Mouse (Mus musculus) forebrain, embryonic 13.5 days (tissue): ENCODE results near the gene Slc34a1. TPM values are rescaled to one million over a fixed set of nuclear protein-coding genes. Genes with fewer than 3 reads are reported as not detected.

Experiments
- ATAC-seq: fragments of 200-750 bp; cut with Nextera tagmentation; 2 replicates; pipeline ENCODE4 v1.8.0; 2017
- H3K27ac ChIP-seq: fragments of 300-500 bp; sonication (generic); 2 replicates; pipeline ENCODE4 v1.5.1; 2015; ENCODE audit warnings: inconsistent platforms, mild to moderate bottlenecking, moderate library complexity
- H3K27me3 ChIP-seq: fragments of 300-500 bp; sonication (generic); 2 replicates; pipeline ENCODE4 v1.6.1; 2015; ENCODE audit warnings: mild to moderate bottlenecking, inconsistent platforms
- H3K36me3 ChIP-seq: fragments of 300-500 bp; sonication (generic); 2 replicates; pipeline ENCODE4 v1.6.1; 2015; ENCODE audit warnings: mild to moderate bottlenecking, inconsistent platforms; ENCODE audit not compliant: poor library complexity, severe bottlenecking
- H3K4me1 ChIP-seq: fragments of 300-500 bp; sonication (generic); 2 replicates; pipeline ENCODE4 v1.6.1; 2015; ENCODE audit warnings: inconsistent platforms
- H3K4me2 ChIP-seq: fragments of 300-500 bp; sonication (generic); 2 replicates; pipeline ENCODE4 v1.6.1; 2015; ENCODE audit warnings: inconsistent platforms, mild to moderate bottlenecking, moderate library complexity
- H3K4me3 ChIP-seq: fragments of 300-500 bp; sonication (generic); 2 replicates; pipeline ENCODE4 v1.5.1; 2015; ENCODE audit warnings: mild to moderate bottlenecking, inconsistent platforms
- H3K9ac ChIP-seq: fragments of 300-500 bp; sonication (generic); 2 replicates; pipeline ENCODE4 v1.6.1; 2015; ENCODE audit warnings: mild to moderate bottlenecking, inconsistent platforms
- H3K9me3 ChIP-seq: fragments of 300-500 bp; sonication (generic); replicated peaks from 2 replicates; pipeline ENCODE4 v1.6.1; 2016; ENCODE audit warnings: inconsistent platforms
- WGBS: fragments of 180-500 bp; shearing (Covaris S2); methylation state at CpG from one replicate; pipeline ENCODE4 v1.1.7; 2015; 5-methylcytosine and 5-hydroxymethylcytosine counted together
- polyA plus RNA-seq: library from polyadenylated mRNA; unstranded; fragments of >200 nt; fragmentation: Nextera tagmentation; extraction: Ambion mirVana; gene quantifications from 2 replicates; pipeline ENCODE4 v1.2.1, GENCODE M21; 2015

The Slc34a1 gene
- polyA plus RNA-seq = not detected in 2 replicates

DNA sequence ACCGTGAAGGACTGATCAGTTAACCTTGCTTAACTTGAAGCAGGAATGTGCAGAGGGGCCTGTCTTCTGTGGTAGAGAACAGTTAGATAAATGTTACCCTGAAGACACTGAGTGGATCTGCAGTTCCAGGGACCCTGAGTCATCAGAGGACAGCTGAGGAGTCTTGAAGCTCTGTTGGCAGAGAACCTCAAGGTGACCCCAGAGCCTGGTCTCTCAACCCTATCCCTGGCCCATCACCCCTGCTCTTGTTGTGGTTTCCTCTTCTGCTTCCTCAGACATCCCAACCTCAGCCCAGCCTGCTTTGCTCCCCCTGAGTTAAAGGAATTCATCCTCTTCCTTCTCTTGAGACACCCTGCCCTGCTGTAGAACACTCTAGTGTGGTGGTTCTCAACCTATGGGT is at the start of gene Slc34a1:
Slc34a1 (plus strand) TSS at position 100 of the 400 bp plus-strand sequence.
- no peak for ATAC-seq
- H3K27ac ChIP-seq = no peak within 1 kb of the TSS
- no peak within 1 kb of the TSS for H3K9ac ChIP-seq
- no peak within 1 kb of the TSS for H3K4me3 ChIP-seq
- no peaks in the 10 kb centered on the region for H3K36me3 ChIP-seq
- H3K4me2 ChIP-seq = no peak within 1 kb of the TSS
- 97% methylated on average over 1 of the region's 1 CpGs for WGBS
- H3K4me1 ChIP-seq = no peaks in the 10 kb centered on the region
- H3K9me3 ChIP-seq = no peaks in the 10 kb centered on the region
- H3K27me3 ChIP-seq = peaks cover 7% of the 10 kb centered on the region; the same call in 1 of the 2 replicates

DNA sequence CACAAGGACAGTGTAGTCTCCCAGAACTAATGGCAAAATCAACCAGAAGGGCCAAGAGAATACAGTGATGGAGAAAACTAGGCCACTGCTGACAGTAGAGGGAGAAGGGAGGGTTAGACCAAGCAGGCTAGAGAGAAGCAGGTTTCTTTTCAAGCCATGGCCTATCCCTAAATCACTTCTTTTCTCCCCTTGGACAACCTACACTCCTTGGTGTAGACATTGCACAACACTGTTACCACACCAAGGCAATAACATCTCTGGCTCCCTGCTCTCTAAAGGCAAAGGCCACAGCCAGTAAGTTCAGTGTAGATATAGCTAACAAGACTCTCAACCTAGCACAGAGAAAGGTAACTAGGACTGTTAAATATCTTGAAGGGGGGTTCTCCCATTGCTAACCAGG is 36.8 kb upstream of the Slc34a1 start:
- no peak overlapping the region for H3K27ac ChIP-seq
- peak overlapping the region; percentile 93; the same call in 1 of the 2 replicates for H3K9ac ChIP-seq
- H3K4me1 ChIP-seq = peaks cover 25% of the 10 kb centered on the region
- H3K27me3 ChIP-seq = peaks cover 8% of the 10 kb centered on the region
- H3K36me3 ChIP-seq = peaks cover 49% of the 10 kb centered on the region
- no peaks in the 10 kb centered on the region for H3K9me3 ChIP-seq
- ATAC-seq = no peak
- H3K4me2 ChIP-seq = peak overlapping the region; percentile 91
- peak overlapping the region; percentile 98 for H3K4me3 ChIP-seq

DNA sequence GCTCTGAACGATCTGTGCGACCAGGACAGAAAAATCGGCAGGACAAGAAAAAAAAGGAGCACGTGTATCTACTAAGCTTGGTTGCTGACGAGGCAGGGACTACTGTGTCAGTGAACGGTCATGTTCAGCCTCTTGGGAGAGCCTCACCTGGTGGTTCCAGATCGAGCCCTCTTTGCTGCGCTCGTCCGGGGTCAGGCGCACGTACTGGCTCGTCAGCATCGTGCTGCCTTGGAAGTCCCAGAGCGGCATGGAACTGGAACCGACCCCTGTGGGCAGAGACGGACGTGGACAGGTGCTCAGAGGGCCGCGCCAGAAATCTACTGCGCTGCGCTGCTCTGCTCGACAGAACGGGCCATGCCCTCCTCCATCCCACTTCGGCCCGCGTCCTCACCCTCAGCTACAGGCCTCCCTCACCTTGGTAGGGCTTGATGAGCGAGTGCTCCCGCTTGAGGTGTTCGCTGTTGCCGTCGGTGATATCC is 36.0 kb upstream of the Slc34a1 start:
- Histone ChIP-seq H3K9me3 (no peaks in the 10 kb centered on the region), H3K4me2 (peak overlapping the region; percentile 91), H3K27ac (peak overlapping the region; percentile 93), H3K27me3 (peaks cover 8% of the 10 kb centered on the region), H3K4me1 (peaks cover 25% of the 10 kb centered on the region), H3K36me3 (peaks cover 40% of the 10 kb centered on the region), H3K4me3 (peak overlapping the region; percentile 98), H3K9ac (peak overlapping the region; percentile 93)
- 1% methylated on average over 32 of the region's 32 CpGs for WGBS
- peak; percentile 39 for ATAC-seq

DNA sequence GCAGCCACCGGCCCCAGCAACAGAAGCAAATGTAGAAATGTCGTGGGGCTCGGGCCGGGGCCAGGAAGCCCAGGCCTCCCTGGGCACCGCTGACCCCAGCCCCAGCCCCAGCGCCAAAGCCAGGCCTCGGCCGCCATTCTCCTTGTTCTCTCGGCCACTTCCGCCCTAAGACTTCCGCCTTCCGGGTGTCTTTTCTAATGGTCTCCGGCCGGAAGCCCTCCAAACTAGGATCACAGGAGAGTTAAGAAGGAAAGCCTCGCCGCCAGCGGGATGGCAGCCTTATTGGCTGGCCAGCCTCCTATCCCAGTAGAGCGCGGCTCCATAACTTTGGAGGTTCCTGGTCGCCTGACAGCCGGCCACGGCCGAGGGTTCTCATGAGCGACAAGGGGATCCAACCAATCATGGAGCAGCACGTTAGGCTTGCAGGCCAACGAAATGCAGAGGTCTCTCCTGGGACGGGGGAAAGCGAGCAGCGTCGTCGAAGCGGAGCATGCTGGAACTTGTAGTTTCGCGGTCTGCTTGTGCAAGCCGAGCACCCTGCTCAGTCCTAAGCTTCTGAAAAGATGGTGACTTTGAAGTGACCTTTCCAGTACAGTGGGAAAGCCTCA is 35.4 kb upstream of the Slc34a1 start, which contains the start of gene Lman2:
Lman2 (minus strand) TSS at position 331 of the 608 bp plus-strand sequence.
- WGBS = under 1% methylated on average over 35 of the region's 35 CpGs
- Histone ChIP-seq H3K4me2 (peak within 1 kb of the TSS; percentile 91), H3K27ac (peak within 1 kb of the TSS; percentile 93), H3K4me1 (peaks cover 25% of the 10 kb centered on the region), H3K4me3 (peak within 1 kb of the TSS; percentile 98), H3K27me3 (peaks cover 12% of the 10 kb centered on the region), H3K36me3 (peaks cover 35% of the 10 kb centered on the region), H3K9ac (peak within 1 kb of the TSS; percentile 93), H3K9me3 (no peaks in the 10 kb centered on the region)
- ATAC-seq = peak; percentile 99

DNA sequence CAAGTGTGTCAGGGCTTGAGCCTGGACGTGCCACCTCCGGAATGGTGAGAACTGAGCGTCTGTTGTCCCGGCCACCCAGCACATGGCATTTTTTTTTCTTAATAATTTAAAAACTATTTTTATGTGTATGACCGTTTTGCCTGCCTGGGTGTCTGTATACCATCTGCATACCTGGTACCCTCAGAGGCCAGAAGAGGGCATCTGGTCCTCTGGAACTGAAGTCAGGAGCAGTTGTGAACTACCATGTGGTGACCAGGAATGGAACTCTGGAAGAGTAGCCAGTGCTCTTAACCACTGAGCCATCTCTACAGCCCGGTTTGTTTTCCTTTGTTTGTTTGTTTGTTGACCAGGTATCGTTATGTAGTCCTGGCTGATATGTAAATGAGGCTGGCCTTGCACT is 29.6 kb upstream of the Slc34a1 start:
- H3K27ac ChIP-seq = no peak overlapping the region
- no peaks in the 10 kb centered on the region for H3K4me1 ChIP-seq
- H3K27me3 ChIP-seq = peaks cover 22% of the 10 kb centered on the region
- H3K9ac ChIP-seq = no peak overlapping the region
- H3K9me3 ChIP-seq = no peaks in the 10 kb centered on the region
- no peak overlapping the region for H3K4me3 ChIP-seq
- H3K36me3 ChIP-seq = no peaks in the 10 kb centered on the region
- H3K4me2 ChIP-seq = no peak overlapping the region
- ATAC-seq = no peak
- 80% methylated on average over 7 of the region's 7 CpGs for WGBS

DNA sequence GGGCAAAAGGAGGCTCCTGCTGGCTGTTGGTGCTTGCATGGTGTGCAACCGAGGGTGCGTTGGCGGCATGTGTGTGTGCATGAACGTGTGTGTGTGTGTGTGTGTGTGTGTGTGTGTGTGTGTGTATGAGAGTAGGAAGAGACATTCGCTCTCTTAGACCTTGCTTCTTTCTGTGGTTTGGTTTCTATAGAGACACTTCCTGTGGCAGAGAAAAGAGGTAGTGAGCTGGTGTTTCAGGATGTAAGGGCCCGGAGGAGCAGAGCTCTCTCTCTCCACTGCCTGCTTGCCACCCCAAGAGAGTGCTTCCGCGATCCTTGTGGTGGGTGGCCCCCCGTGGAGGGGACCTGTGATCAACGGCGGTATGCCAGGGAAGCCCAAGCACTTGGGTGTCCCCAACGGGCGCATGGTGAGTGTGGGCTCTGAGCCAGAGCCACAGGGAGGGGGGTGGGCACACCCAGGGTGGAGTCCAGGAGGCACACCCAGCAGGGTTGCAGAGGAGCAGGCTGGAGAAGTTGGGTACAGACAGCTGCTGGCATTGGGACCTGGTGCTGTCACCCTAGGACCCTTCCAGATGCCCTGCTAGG is 28.4 kb upstream of the Slc34a1 start, which contains the start of gene Rgs14:
Rgs14 (plus strand) TSS at position 202 of the 584 bp plus-strand sequence.
- 57% methylated on average over 13 of the region's 13 CpGs for WGBS
- Histone ChIP-seq H3K27me3 (peaks cover 27% of the 10 kb centered on the region), H3K4me2 (no peak within 1 kb of the TSS)

DNA sequence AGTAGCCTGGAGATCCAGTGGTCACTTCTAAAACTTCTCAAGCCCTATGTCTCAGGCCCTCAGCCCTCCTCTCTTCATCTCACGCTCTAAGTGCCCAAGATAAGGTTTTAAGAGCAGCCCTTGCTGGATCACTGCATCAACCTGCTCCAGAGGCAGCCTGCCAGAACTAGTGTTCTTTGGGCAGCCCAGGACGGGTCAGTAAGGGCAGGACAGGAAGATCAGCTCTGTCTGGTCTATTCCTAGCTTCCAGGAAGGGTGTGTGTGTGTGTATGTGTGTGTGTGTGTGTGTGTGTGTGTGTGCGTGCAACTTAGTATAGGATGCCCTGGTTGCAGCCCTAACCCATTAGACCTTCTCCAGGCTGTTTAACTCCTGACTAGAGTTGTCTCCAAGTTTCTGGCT is 27.8 kb upstream of the Slc34a1 start:
- 68% methylated on average over 3 of the region's 3 CpGs for WGBS
- Histone ChIP-seq H3K9ac (no peak overlapping the region), H3K4me3 (no peak overlapping the region), H3K27ac (no peak overlapping the region), H3K27me3 (peaks cover 26% of the 10 kb centered on the region), H3K4me2 (no peak overlapping the region), H3K9me3 (no peaks in the 10 kb centered on the region), H3K36me3 (no peaks in the 10 kb centered on the region), H3K4me1 (no peaks in the 10 kb centered on the region)
- ATAC-seq = no peak

More for the DNA sequence above, 28.4 kb upstream of the Slc34a1 start, which contains the start of gene Rgs14:
- ATAC-seq = no peak
- Histone ChIP-seq H3K27ac (no peak within 1 kb of the TSS), H3K4me3 (no peak within 1 kb of the TSS), H3K9ac (no peak within 1 kb of the TSS), H3K36me3 (no peaks in the 10 kb centered on the region), H3K9me3 (no peaks in the 10 kb centered on the region), H3K4me1 (no peaks in the 10 kb centered on the region)

DNA sequence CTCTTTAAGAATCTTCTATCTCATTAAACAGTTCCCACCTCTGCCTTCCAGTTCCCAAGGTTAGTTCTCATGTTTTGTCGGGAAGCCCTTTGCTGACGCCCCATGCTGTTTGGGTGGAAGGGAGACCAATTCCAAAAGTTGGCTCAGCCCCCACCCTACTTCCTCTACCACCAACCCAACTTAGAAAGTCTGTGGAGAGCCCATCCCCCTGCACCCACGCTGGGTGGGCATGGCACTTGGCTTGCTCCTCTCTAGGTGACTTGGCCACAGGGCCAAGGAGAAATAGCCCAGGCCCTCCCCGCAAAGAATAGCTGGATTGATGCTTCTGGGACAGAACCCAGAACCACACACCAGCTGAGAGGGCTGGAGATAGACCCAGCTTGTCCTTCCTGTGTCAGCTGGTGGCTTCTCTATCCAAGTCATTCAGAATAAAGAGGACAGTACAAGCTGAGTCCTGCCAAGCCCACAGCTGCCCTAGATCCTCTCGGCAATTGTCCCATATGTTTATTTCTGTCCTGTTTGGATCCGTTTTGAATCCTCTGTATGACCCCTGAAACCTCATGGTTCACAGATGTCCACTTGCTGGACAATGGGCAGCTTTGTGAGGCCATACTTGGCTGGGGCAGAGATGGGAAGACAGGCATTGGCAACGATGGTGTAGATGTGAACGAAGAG is 26.8 kb upstream of the Slc34a1 start:
- peaks cover 28% of the 10 kb centered on the region for H3K27me3 ChIP-seq
- no peak overlapping the region for H3K27ac ChIP-seq
- no peaks in the 10 kb centered on the region for H3K9me3 ChIP-seq
- no peaks in the 10 kb centered on the region for H3K36me3 ChIP-seq
- H3K4me1 ChIP-seq = no peaks in the 10 kb centered on the region
- H3K9ac ChIP-seq = no peak overlapping the region
- no peak for ATAC-seq
- H3K4me2 ChIP-seq = no peak overlapping the region
- H3K4me3 ChIP-seq = no peak overlapping the region
- WGBS = 81% methylated on average over 8 of the region's 8 CpGs

DNA sequence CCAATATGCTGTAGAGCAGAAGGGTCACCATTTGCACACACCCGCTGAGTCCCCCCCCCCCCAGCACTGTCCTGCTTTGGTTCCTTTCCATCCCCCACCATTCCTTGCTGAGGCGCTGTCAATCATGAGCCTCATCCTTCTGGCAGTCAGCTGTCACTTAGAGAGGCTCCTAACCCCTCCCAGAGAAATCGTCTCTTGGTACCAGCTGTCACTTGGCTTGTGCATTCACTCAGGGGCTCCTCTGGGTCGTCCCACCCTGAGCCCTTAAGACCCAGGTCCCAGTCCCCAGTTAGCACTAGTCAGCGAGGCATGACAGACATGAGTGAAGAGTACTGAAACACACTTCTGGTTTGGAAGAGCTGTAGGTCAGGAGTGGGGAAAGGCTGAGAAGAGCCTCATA is 26.2 kb upstream of the Slc34a1 start:
- no peaks in the 10 kb centered on the region for H3K9me3 ChIP-seq
- no peaks in the 10 kb centered on the region for H3K4me1 ChIP-seq
- no peak overlapping the region for H3K4me3 ChIP-seq
- no peak overlapping the region for H3K27ac ChIP-seq
- H3K36me3 ChIP-seq = no peaks in the 10 kb centered on the region
- H3K4me2 ChIP-seq = no peak overlapping the region
- H3K9ac ChIP-seq = no peak overlapping the region
- peaks cover 32% of the 10 kb centered on the region for H3K27me3 ChIP-seq
- ATAC-seq = no peak
- 63% methylated on average over 5 of the region's 5 CpGs for WGBS

DNA sequence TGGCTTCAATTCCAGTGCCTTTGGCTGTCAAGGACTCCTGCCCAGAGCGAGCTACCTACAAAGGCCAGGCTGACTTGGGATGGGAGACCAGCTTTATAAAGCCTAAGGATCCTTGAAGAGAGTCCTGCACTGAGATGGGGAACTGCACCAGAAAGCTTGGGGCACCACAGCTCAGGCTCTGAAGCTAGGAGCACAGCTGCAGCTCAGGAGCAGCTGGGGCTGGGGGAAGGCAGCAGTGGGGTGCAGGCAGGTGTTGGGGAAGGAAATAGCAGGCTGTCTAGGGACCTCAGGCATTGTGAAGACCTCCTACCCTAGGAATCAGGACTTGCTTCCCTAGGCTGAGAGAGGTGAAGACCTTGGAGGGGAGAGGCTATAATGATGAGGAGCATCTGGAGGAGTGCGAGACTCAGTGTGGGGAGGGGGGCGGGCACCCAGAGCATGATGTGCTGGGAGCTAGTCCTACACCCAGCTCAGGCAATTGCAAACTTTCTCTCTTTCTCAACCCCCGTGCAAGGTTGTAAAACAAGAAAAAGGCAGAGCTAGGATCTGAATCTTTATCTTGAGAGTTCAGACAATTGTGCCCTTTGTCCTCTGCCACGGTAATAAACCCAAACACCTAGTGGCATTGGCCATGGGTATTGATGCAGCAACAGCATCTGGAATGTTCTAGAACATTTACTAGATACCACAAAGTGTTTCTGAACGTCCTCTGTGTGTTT is 23.6 kb upstream of the Slc34a1 start:
- peaks cover 51% of the 10 kb centered on the region for H3K27me3 ChIP-seq
- no peak overlapping the region for H3K4me2 ChIP-seq
- no peak overlapping the region for H3K9ac ChIP-seq

DNA sequence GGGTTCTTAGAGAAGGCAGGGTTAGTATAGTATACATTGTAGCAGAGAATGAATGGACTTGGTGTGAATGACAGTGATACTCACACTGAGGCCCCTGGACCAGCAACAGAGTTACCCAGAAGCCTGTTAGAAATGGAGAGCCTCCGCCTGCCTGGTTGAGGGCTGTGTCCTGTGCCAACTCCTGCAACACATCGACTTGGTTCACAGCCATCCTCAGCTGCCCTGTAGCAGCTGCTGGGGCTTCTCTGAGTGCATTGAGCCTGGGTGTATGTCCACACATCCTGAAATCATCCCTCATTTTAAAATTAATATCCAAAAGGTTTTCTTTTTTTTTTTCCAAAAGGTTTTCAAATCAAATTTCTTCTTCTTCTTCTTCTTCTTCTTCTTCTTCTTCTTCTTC is 22.1 kb upstream of the Slc34a1 start:
- Histone ChIP-seq H3K4me3 (no peak overlapping the region), H3K4me1 (0 out of 2 replicates have a peak, but pooled peaks cover 4% of the 10 kb centered on the region), H3K27ac (no peak overlapping the region), H3K4me2 (no peak overlapping the region), H3K9me3 (no peaks in the 10 kb centered on the region), H3K27me3 (peaks cover 59% of the 10 kb centered on the region), H3K9ac (no peak overlapping the region), H3K36me3 (no peaks in the 10 kb centered on the region)
- no peak for ATAC-seq
- WGBS = 72% methylated on average over 2 of the region's 2 CpGs

More for the DNA sequence above, 23.6 kb upstream of the Slc34a1 start:
- Histone ChIP-seq H3K27ac (no peak overlapping the region), H3K36me3 (no peaks in the 10 kb centered on the region), H3K9me3 (no peaks in the 10 kb centered on the region), H3K4me1 (0 out of 2 replicates have a peak, but pooled peaks cover 3% of the 10 kb centered on the region), H3K4me3 (no peak overlapping the region)
- 69% methylated on average over 6 of the region's 6 CpGs for WGBS
- no peak for ATAC-seq
